Mouse (Mus musculus): ENCODE measurements around the gene Arhgap1. TPM values are rescaled to one million over a fixed set of nuclear protein-coding genes. Genes with fewer than 3 reads are reported as not detected.

The Arhgap1 gene
- total RNA-seq, 1 experiment from 2014 or later = 56.0 TPM

DNA sequence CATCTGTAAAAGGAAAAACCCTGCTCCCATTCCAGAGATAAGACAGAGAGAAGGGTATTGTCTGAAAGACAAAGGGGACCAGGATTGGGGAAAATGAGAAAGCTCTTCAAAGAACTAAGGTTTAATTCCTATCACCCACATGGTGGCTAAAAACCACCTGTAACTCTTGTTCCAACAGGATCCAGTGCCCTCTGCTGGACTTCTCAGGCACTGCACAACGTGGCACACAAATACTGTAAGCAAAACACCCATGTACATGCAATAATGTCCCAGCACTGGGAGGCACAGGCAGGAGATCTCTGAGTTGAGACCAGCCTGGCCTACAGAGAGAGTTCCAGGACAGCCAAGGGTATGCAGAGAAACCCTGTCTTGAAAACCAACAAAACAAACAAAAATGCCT is 2.9 kb upstream of the Arhgap1 start:
- no peak for DNase-seq

GRCm38 (mm10) chr2:91649152-91649551 is 508 bp upstream of the Arhgap1 start:
- no peak for DNase-seq

DNA sequence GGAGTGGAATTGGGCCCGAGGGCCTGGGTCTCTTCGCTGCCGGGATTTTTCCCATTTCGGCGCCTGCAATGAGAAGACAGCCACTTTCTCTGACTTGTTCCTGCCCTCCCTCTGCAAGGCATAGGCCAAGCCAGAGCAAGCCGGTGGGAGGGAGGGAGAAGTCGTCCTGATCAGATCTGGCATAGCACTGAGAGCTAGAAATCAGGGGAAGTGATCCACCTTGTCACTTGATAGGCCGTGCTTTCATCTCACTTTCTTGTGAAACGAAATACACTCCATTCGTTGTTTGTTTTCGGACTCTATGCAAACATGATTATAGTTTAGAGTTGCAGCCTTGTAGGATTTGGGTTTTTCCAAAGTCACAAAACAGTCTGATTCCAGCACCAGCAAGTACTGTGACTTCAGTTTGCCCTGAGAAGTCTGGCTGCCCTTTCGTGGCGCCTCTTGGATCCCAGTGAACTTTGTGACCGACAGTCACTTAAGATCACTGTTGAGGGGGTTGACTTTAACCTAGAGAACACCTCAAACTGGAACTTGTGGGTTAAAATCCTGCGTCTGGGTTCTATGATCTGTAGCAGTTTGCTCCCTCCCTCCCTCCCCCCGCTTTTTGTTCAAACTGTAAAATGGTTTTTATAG is 818 bp downstream of the Arhgap1 start:
- DNase-seq = peak; percentile 72

DNA sequence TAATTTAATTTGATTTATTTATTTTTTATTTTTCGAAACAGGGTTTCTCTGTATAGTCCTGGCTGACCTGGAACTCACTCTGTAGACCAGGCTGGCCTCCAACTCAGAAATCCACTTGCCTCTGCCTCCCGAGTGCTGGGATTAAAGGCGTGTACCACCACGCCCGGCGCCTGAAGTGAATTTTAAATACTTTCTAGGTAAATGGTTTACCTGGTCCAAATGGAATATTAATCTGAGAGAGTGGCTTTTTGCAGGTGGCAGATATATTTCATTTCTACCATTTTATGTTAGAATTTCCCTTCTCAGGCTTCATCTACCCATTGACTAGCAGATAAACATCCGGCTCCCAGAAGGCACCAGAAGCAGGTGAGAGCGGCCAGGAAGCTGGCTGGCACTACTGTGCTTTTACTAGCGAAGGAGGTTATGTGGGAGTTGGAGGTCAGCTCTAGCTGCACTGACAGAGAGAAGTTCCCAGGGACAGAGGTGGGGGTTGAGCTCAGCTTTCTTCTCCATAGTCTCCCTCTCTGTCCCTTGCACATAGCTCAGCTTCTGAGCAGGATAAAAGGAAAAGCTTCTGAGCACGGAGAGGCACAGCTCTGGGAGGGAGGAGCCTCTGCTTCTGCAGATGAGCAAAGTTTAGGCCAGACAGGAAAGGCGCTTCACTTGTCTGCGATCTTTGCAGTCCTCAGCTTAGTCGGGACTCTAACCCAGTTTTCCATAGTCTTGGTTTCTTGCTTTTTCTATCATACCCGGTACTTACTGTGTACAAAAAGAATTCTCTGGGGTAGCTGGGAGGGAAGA is 2.0 kb downstream of the Arhgap1 start:
- DNase-seq = no peak

DNA sequence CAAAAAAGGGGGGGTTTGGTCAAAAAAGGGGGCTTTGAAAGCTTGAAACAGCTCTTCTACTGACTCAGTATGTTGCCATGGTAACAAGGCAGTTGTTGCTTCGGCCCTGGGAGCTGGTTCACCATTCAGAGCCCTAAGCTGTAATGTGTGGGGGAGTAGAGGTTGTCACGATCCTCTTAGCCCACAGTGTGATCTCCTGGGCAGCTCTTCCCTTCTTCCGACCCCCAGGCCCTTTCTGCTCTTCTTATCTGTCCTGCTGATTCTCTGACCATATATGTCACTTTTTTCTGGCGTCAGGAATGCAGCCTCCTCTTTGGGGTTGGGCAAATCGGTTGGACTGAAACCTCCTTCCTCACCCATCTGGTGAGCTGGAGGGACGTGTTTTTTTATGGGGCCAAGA is 3.2 kb downstream of the Arhgap1 start:
- DNase-seq = no peak

DNA sequence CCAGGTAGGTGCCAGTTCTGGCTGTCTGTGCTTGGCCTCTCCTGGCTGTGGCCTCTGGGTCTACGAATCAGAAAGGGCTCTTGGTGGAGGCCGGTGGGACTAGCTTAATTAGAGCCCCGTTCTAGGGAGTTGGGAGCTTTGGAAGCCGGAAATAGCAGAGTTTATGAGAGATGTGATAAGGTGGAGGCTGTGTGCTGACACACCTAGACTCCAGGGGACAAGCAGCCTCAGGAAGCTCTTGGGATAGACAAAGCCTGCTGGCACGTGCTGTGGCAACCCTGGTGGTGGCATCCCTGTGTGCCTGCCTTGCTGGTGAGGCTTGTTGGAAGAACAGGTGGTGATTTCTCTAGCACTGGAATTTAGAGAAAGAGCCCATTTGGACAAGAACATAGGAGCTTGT is 5.7 kb downstream of the Arhgap1 start:
- no peak for DNase-seq

- no peak for DNase-seq
These were observed 6.2 kb downstream of the Arhgap1 start for GRCm38 (mm10) chr2:91655827-91656226.

DNA sequence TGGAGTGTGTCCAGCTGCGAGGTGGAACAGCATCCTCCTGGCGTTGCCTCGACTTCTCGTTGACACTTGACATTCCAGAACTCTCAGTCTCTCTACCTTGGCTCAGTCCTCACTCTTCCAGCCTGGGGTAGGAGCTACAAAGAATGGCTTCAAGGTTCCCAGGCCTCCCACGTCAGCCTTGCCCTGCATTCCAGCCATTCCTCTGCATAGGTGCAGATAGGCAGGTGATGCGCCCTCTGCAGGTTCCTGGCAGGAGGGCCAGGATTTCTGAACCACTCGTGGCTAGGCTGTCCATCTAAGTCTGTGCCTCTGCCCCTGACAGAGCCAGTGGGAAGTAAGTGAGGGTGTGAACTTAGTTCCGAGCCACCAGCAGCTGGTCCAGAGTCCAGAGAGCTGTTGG is 7.1 kb downstream of the Arhgap1 start:
- DNase-seq = no peak

- no peak for DNase-seq
These were observed 10.0 kb downstream of the Arhgap1 start for GRCm38 (mm10) chr2:91659657-91660056.

DNA sequence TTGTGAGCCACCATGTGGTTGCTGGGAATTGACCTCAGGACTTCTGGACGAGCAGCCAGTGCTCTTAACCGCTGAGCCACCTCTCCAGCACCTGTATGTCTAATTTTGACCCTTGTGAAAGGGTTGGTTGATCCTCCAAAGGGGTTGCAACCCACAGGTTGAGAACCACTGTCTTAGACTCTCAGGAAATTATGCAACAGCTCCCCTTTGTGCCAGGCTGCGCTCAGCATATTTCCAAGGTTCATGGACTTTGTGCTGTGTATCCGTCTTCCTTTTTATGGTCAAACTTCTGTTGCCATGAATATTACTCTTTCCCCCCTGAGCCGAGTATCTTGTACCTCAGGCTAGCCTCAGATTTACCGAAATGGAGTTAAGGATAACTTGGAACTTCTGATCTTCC is 11.3 kb downstream of the Arhgap1 start:
- DNase-seq = no peak

DNA sequence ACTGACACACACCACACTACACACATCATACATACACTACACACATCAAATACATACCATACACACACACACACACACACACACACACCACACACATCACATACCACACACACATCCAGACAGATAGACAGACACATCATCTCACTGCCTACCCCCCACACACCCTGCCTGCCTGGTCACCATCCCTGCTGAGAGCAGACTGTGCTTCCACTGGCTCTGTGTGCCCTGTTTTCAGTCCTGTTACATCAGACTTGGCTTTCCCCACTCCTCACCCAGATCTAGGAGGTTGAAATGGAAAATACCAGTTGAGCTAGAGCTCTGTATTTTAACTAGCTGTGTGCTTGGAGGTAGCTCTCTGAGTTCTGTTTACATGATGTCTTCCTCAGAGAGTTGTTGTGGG is 15.1 kb downstream of the Arhgap1 start:
- DNase-seq = no peak

DNA sequence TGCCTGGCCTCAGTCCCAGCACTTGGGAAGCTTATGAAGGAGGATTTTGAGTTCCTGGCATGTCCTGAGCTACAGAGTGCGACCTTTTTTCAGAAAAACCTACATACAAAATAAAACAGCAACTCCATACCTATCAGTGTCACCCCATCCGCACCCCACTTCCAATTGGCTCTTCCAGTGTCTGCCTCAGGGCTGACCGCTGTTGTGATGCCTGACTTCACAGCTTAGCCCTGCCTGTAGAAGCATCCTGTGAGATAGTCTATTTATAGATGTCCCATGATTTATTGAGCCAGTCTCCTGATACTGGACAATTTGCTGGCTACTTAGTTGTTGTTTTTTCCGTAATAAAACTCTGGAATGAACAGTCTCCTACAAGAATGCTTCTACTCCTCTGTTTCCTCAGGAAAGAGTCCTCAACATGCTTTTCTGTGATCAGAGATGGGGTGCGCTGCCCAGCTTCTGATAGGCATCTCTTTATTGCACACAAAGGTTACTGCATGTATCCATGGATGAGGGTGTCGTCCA is 16.8 kb downstream of the Arhgap1 start:
- DNase-seq = no peak

DNA sequence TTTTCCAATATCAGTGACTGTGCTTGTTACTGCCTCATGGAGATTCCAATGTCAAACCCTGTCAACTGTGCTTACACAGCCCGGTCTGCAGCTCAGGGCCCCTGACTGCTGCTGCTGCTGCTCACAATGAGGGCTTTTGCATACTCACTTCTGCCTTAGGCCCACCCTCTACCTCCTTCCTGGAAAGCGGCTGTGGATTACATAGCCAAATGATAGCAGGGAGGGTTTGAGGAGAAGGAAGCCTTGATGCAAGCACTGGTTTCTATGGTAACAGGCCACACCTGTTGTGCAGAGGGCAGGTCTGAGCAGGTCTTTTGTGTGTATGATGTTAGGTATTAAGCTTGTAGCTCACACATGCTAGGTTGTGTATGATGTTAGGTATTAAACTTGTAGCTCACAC is 18.1 kb downstream of the Arhgap1 start:
- no peak for DNase-seq

DNA sequence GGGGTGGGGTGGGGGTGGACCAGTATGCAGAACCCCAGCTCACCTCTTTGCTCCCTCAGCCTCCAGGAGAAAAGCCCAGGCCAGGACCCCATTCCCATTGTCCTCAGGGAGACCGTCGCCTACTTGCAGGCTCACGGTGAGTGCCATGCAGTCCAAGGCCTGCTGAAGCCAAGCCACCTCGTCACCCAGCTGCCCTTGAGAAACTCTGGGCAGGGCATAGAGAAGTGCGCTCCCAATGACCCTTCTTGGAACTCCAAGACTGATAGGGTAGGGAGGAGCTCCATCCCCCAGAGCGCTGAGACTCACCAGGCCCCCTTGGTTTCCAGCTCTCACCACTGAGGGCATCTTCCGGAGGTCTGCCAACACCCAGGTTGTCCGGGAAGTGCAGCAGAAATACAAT is 19.7 kb downstream of the Arhgap1 start:
- DNase-seq = peak; percentile 45

DNA sequence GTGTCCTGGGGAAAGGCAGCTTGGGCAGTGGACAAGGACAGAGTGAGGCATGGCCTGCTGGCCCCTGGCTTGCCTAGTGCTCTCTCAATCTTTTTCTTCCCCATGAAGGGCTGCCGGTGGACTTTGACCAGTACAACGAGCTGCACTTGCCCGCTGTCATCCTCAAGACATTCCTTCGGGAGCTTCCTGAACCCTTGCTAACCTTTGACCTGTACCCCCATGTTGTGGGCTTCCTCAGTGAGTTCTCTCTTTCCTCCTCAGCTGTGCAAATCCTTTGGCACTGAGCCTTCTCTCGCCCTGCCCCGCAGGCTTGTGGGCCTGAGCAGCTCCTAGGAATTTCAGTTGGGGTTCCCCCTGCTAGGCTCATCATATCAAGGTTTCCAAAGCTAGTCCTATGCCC is 20.4 kb downstream of the Arhgap1 start:
- no peak for DNase-seq

DNA sequence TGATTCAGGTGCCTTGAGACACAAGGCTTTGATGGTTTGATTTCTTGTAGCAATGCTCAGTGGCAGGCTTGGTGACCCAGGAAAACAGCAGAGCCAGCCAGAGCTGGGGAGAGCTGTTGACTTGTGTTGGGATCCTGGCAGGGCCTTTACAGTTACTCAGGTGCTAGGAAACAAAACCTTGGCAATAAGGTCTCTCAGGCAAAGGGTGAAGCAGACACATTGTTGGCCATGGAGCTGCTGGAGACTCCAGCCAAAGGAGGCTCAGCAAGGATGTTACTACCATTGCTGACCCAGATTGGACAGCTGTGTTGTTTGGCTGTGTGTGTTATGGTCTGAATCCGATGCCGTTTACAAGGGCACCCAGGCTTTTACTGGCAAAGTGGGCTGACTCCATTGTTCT is 23.9 kb downstream of the Arhgap1 start:
- no peak for DNase-seq

- no peak for DNase-seq
These were observed 25.2 kb downstream of the Arhgap1 start for GRCm38 (mm10) chr2:91674895-91675294.

- DNase-seq = no peak
These were observed 26.8 kb downstream of the Arhgap1 start for GRCm38 (mm10) chr2:91676420-91676819.

- DNase-seq = no peak
These were observed 27.3 kb downstream of the Arhgap1 start for GRCm38 (mm10) chr2:91676961-91677360.

GRCm38 (mm10) chr2:91682850-91683249 is 33.2 kb downstream of the Arhgap1 start:
- DNase-seq = peak; percentile 67

GRCm38 (mm10) chr2:91683919-91684318 is 34.3 kb downstream of the Arhgap1 start:
- DNase-seq = no peak

DNA sequence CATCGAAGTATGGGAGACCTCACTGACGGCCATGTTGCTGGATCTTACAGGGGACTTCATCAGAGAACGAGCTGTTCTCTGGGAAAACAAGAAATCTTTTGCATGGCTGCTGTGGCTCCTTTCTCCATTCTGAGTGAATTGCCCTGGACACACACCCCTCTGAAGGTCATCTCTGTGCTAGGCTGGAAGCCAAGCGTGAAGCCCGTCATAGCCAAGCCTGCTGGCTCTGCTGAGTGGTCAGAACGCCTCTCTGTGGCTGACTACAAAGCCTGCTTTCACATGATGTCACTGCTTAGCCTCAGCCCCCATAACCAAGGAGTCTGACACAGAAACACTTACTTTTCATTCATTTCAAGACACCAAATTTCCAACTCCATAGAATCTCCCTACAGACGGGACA is 39.8 kb downstream of the Arhgap1 start:
- DNase-seq = peak; percentile 92

DNA sequence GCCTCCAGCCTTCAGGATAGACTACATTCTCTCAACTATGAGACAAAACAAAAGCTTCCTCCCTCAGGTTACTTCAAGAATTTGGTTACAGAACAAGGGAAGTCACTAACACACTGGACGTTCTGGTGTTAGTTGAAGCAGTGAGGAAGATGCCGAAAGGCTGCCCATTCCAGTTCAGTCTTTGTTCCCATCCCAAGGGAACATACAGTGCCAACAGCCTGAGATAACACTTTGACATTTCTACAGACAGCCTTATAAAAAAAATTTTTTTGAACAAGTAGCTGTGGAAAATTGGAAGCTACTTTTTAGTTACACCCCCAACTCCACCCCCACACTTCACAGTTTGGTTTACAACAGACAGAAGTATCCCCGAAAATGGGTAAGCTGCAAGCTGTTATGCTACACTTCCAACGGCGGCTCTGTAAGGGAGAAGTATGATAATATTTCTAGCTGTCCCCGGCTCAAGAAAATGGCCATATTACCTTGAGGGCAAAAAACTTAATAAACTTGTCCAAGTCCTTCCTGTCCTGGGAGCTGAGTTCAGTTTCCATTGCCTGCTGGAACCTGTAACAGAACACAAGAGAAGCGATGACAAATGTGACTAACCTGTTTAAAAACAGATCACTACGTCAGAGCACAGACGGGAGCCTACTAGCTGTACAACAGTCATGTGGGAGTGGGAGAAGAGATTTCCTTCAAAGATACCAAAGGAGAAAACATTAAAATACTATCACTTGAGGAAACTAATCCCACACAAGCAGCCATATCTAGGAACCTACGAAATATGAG is 46.0 kb downstream of the Arhgap1 start:
- DNase-seq = no peak

Data from adrenal gland, postnatal 14 days (tissue).